Mouse (Mus musculus) kidney, embryonic 15.5 days (tissue): Measurements from ENCODE around the gene Svs3a. TPM values are rescaled to one million over a fixed set of nuclear protein-coding genes. Genes with fewer than 3 reads are reported as not detected.
"Not testable (repeated sequence)": the region's sequence is repeated elsewhere in the genome, so short reads cannot be mapped to it uniquely, and the experiment has no call there.

Experiments used
- ATAC-seq: fragments of 200-750 bp; cut with Nextera tagmentation; replicated peaks from 2 replicates; pipeline ENCODE4 v1.8.0; 2017; ENCODE audit warnings: moderate TSS enrichment; ENCODE audit not compliant: low FRiP score
- H3K27ac ChIP-seq: fragments of 300-500 bp; sonication (generic); 2 replicates; pipeline ENCODE4 v1.5.1; 2015; ENCODE audit warnings: mild to moderate bottlenecking, inconsistent platforms
- H3K27me3 ChIP-seq: fragments of 300-500 bp; sonication (generic); 2 replicates; pipeline ENCODE4 v1.6.1; 2015; ENCODE audit warnings: inconsistent platforms
- H3K36me3 ChIP-seq: fragments of 300-500 bp; sonication (generic); 2 replicates; pipeline ENCODE4 v1.6.1; 2015; ENCODE audit warnings: inconsistent platforms
- H3K4me1 ChIP-seq: fragments of 300-500 bp; sonication (generic); 2 replicates; pipeline ENCODE4 v1.6.1; 2015; ENCODE audit warnings: inconsistent platforms
- H3K4me2 ChIP-seq: fragments of 300-500 bp; sonication (generic); 2 replicates; pipeline ENCODE4 v1.6.1; 2015; ENCODE audit warnings: moderate library complexity, mild to moderate bottlenecking, inconsistent platforms
- H3K4me3 ChIP-seq: fragments of 300-500 bp; sonication (generic); replicated peaks from 2 replicates; pipeline ENCODE4 v1.5.1; 2015; ENCODE audit warnings: mild to moderate bottlenecking, inconsistent platforms
- H3K9ac ChIP-seq: fragments of 300-500 bp; sonication (generic); 2 replicates; pipeline ENCODE4 v1.6.1; 2015; ENCODE audit warnings: mild to moderate bottlenecking, inconsistent platforms
- H3K9me3 ChIP-seq: fragments of 300-500 bp; sonication (generic); replicated peaks from 2 replicates; pipeline ENCODE4 v1.6.1; 2016; ENCODE audit warnings: inconsistent platforms
- WGBS: fragments of 180-500 bp; shearing (Covaris S2); methylation state at CpG from one replicate; pipeline ENCODE4 v1.1.7; 2015; ENCODE audit warnings: mixed read lengths; 5-methylcytosine and 5-hydroxymethylcytosine counted together
- polyA plus RNA-seq: library from polyadenylated mRNA; unstranded; fragments of >200 nt; fragmentation: Nextera tagmentation; extraction: Ambion mirVana; gene quantifications from 2 replicates; pipeline ENCODE4 v1.2.1, GENCODE M21; 2015

The Svs3a gene
- polyA plus RNA-seq = not detected in 2 replicates

GRCm38 (mm10) chr2:164288968-164289367, at the start of gene Svs3a:
TSS of gene Svs3a (plus strand) at chr2:164289268.
- not testable (repeated sequence) for H3K27me3 ChIP-seq, H3K4me1 ChIP-seq, H3K36me3 ChIP-seq, H3K9ac ChIP-seq, H3K4me2 ChIP-seq, H3K4me3 ChIP-seq, H3K9me3 ChIP-seq, ATAC-seq, H3K27ac ChIP-seq
- WGBS = 70% methylated on average over 1 of the region's 1 CpGs

DNA sequence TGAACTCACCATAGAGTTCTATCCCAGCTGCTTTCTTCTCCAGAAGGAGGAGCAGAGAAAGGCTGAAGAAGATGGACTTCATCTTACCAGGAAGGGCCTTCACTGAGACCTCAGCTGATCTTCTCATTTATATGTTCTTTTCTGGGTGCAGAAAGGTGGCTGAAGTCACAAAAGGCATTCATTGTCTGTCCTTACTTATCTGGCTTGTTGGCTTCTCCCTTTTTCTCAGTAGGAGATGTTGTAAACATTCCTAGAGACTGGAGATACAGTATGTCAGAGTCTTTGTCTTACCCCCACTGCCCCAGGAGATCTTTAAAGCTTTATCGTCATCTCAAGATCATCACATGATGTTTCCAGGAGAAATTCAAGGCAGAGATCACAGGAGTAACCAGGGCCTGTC, 32.5 kb upstream of the Svs3a start, which contains the start of gene Svs3b:
Gene Svs3b (minus strand): TSS at position 101 of the 400 bp plus-strand sequence.
- ATAC-seq = not testable (repeated sequence)
- WGBS = 84% methylated on average over 1 of the region's 1 CpGs

GRCm38 (mm10) chr2:164278359-164278758, 10.7 kb upstream of the Svs3a start, which contains the start of gene Svs4:
TSS of gene Svs4 (minus strand) at chr2:164278459.
- no peak for ATAC-seq
- H3K27ac ChIP-seq = no peak within 1 kb of the TSS
- H3K4me2 ChIP-seq = no peak within 1 kb of the TSS
- H3K9ac ChIP-seq = no peak within 1 kb of the TSS
- H3K4me3 ChIP-seq = no peak within 1 kb of the TSS
- no peaks in the 10 kb centered on the region for H3K27me3 ChIP-seq
- 88% methylated on average over 4 of the region's 4 CpGs for WGBS
- H3K9me3 ChIP-seq = no peaks in the 10 kb centered on the region
- no peaks in the 10 kb centered on the region for H3K4me1 ChIP-seq
- no peaks in the 10 kb centered on the region for H3K36me3 ChIP-seq

More for the DNA sequence above, 32.5 kb upstream of the Svs3a start, which contains the start of gene Svs3b:
- not testable (repeated sequence) for H3K4me2 ChIP-seq, H3K27me3 ChIP-seq, H3K9me3 ChIP-seq, H3K9ac ChIP-seq, H3K27ac ChIP-seq, H3K4me1 ChIP-seq, H3K36me3 ChIP-seq, H3K4me3 ChIP-seq

GRCm38 (mm10) chr2:164312599-164312998, 23.5 kb downstream of the Svs3a start:
- no peaks in the 10 kb centered on the region for H3K4me1 ChIP-seq
- no peak overlapping the region for H3K4me3 ChIP-seq
- no peaks in the 10 kb centered on the region for H3K36me3 ChIP-seq
- no peaks in the 10 kb centered on the region for H3K9me3 ChIP-seq
- no peak overlapping the region for H3K27ac ChIP-seq
- 90% methylated on average over 5 of the region's 5 CpGs for WGBS
- ATAC-seq = no peak
- H3K27me3 ChIP-seq = no peaks in the 10 kb centered on the region
- no peak overlapping the region for H3K4me2 ChIP-seq
- H3K9ac ChIP-seq = no peak overlapping the region

DNA sequence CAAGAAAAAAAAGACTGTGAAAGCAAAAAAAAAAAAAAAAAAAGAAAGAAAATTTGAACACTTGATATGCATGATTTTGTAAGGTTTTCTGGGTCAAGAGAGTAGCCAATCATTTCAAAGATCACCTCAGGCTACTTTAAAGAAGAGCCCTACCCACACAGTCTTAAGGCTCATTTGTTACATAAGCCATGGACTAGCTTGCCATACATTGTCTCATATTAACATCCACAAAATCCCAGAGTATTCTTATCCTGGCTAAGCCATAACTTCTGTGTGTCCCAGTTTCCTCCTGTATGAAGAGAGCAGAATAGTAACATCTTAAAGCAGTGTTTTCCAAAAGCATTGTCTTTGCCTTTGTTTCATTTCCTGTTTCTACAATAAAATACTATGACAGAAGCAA, 26.4 kb downstream of the Svs3a start:
- not testable (repeated sequence) for ATAC-seq

GRCm38 (mm10) chr2:164316451-164316850, 27.4 kb downstream of the Svs3a start, which contains the start of gene Svs6:
TSS of gene Svs6 (plus strand) at chr2:164316751.
- not testable (repeated sequence) for H3K4me1 ChIP-seq, H3K27me3 ChIP-seq, H3K9me3 ChIP-seq, H3K4me2 ChIP-seq, H3K36me3 ChIP-seq, H3K27ac ChIP-seq, ATAC-seq, H3K9ac ChIP-seq, H3K4me3 ChIP-seq
- WGBS = 86% methylated on average over 1 of the region's 1 CpGs

More for the DNA sequence above, 26.4 kb downstream of the Svs3a start:
- H3K9me3 ChIP-seq, H3K4me3 ChIP-seq, H3K4me2 ChIP-seq, H3K9ac ChIP-seq, H3K4me1 ChIP-seq, H3K36me3 ChIP-seq, H3K27me3 ChIP-seq, H3K27ac ChIP-seq: not testable (repeated sequence)

- no peak overlapping the region for H3K4me3 ChIP-seq
- no peak overlapping the region for H3K4me2 ChIP-seq
- WGBS = 92% methylated on average over 6 of the region's 6 CpGs
- no peak for ATAC-seq
- no peaks in the 10 kb centered on the region for H3K27me3 ChIP-seq
- H3K36me3 ChIP-seq = no peaks in the 10 kb centered on the region
- no peaks in the 10 kb centered on the region for H3K4me1 ChIP-seq
- H3K27ac ChIP-seq = no peak overlapping the region
- H3K9me3 ChIP-seq = no peaks in the 10 kb centered on the region
- no peak overlapping the region for H3K9ac ChIP-seq
Observed at GRCm38 (mm10) chr2:164320983-164321382, 31.9 kb downstream of the Svs3a start.

DNA sequence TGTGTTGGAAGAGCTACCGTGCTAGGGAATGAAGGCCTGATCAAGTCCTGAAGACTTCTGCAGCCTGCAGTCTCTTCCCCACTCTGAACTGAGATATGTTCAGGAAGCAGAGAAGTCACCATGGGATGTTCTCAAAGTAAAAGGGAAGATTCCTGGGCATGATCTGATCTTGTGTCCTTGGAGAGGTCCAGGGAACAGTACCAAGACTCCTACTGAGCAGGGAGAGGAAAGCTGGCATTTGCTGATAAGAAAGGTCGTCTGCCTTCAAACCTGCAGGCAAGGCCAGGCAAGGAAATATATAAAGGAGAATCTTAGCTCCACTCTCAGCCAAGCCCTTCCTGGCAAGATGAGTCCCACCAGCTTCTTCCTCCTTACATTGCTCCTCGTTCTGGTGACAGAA, 43.4 kb downstream of the Svs3a start, which contains the start of gene Svs5:
Gene Svs5 (plus strand): TSS at position 301 of the 400 bp plus-strand sequence.
- not testable (repeated sequence) for H3K9ac ChIP-seq, H3K9me3 ChIP-seq, H3K27ac ChIP-seq, H3K27me3 ChIP-seq, H3K4me2 ChIP-seq, H3K36me3 ChIP-seq, H3K4me3 ChIP-seq, ATAC-seq, H3K4me1 ChIP-seq
- WGBS = 78% methylated on average over 3 of the region's 3 CpGs

Other genes with a start within 250 kb of the Svs3a start
- 21.0 and 23.4 TPM in 2 replicates for gene Stk4, start 218.9 kb upstream of the Svs3a start, polyA plus RNA-seq
- 60.8 and 64.9 TPM in 2 replicates for gene Tomm34, start 218.1 kb upstream of the Svs3a start, polyA plus RNA-seq
- 0.23 and 0.28 TPM in 2 replicates for gene Kcns1, start 118.2 kb upstream of the Svs3a start, polyA plus RNA-seq
- gene Wfdc5, start 106.5 kb upstream of the Svs3a start, polyA plus RNA-seq = 0.13 TPM in 1 of 2 replicates, not detected in the other
- 0.55 TPM in 1 of 2 replicates, not detected in the other for gene Wfdc12, start 98.7 kb upstream of the Svs3a start, polyA plus RNA-seq
- not detected in 2 replicates for gene Wfdc15a, start 89.1 kb upstream of the Svs3a start, polyA plus RNA-seq
- 70.1 and 91.1 TPM in 2 replicates for gene Wfdc15b, start 67.6 kb upstream of the Svs3a start, polyA plus RNA-seq
- gene Svs2, start 50.8 kb upstream of the Svs3a start, polyA plus RNA-seq = not detected in 2 replicates
- not detected in 2 replicates for gene Svs3b, start 32.6 kb upstream of the Svs3a start, polyA plus RNA-seq
- gene Svs4, start 10.8 kb upstream of the Svs3a start, polyA plus RNA-seq = not detected in 2 replicates
- gene Svs6, start 27.5 kb downstream of the Svs3a start, polyA plus RNA-seq = not detected in 2 replicates
- not detected in 2 replicates for gene Svs5, start 43.5 kb downstream of the Svs3a start, polyA plus RNA-seq
- gene Slpi, start 99.8 kb downstream of the Svs3a start, polyA plus RNA-seq = 2.4 and 2.7 TPM in 2 replicates
- gene Rbpjl, start 113.9 kb downstream of the Svs3a start, polyA plus RNA-seq = 0.05 and 0.08 TPM in 2 replicates
- gene Matn4, start 115.9 kb downstream of the Svs3a start, polyA plus RNA-seq = 1.1 and 2.4 TPM in 2 replicates
- gene Sdc4, start 154.6 kb downstream of the Svs3a start, polyA plus RNA-seq = 149 and 161 TPM in 2 replicates
- 59.2 and 64.2 TPM in 2 replicates for gene Sys1, start 167.7 kb downstream of the Svs3a start, polyA plus RNA-seq
- gene Gm20458, start 171.7 kb downstream of the Svs3a start, polyA plus RNA-seq = 7.7 and 8.3 TPM in 2 replicates
- gene Trp53tg5, start 184.5 kb downstream of the Svs3a start, polyA plus RNA-seq = not detected in 2 replicates
- gene Dbndd2, start 196.8 kb downstream of the Svs3a start, polyA plus RNA-seq = 13.0 and 14.0 TPM in 2 replicates
- 65.1 and 69.6 TPM in 2 replicates for gene Pigt, start 208.3 kb downstream of the Svs3a start, polyA plus RNA-seq